Mouse (Mus musculus): Measurements from ENCODE around the gene Gm11037.
A peak's percentile ranks its signal among the peaks of the same experiment; 100 is the strongest.

Gene Gm11037

DNA sequence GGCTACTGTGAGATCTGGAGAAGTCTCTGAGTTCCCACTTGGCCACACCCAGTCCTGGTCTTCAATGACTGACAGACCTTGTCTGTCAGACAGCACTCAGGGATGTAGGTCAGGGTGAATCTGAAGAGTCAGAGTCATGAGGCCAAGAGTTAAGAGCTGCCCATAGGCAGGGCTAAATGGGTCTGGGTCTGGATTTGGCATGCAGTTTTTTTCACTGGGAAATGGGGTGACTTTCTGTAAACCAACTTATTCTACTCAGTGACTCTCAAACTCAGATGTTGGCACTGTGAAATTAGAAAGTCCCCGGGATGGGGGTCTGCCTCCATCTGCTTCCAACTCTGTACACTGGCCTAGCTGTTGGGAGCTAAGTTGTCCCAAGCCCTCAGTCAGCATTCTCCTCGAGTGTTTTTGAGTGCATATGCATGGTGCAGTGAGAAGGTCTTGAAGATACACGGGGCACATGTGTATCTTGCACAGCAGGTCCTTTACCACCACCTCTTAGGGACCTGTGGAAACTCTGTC, 4.6 kb upstream of the Gm11037 start:
- no peak for DNase-seq (ENCODE audit: low read depth, low spot score)

DNA sequence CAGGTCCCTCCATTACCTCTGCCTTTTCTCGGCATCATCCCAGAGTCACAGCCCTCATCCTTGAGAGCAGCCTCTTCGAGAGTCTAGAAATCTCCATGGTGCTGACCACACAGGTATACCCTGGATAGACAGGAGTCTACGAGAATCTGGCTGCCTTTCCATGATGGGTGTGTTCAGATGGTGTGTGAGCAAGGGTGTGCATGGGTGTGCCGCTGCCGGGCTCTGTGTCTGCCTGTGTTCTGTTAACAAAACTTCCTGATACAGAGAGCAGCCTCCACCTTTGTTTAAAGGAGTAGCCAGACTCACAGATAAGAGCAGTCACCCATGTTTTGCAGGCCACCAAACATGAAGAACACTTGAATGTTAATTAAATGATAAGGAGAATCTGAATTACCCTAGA, 3.5 kb upstream of the Gm11037 start:
- DNase-seq (ENCODE audit: low read depth, low spot score), result no peak

DNA sequence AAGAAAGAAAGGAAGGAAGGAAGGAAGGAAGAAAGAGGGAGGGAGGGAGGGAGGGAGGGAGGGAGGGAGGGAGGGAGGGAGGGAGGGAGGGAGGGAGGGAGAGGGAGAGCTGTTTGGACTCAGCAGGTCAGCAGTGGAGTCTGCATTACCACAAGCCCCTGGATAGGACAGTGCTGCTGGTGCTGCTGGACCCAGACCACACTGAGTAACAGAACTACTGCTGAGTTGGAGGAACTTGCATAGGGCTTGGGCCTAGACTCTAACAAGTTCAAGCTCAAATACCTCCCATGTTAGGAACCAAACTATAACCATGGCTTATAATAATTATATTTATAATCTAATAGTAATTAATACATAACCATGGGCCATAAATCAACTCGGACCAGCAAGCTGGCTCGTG, 2.4 kb upstream of the Gm11037 start:
- DNase-seq (ENCODE audit: low read depth, low spot score), result no peak

DNA sequence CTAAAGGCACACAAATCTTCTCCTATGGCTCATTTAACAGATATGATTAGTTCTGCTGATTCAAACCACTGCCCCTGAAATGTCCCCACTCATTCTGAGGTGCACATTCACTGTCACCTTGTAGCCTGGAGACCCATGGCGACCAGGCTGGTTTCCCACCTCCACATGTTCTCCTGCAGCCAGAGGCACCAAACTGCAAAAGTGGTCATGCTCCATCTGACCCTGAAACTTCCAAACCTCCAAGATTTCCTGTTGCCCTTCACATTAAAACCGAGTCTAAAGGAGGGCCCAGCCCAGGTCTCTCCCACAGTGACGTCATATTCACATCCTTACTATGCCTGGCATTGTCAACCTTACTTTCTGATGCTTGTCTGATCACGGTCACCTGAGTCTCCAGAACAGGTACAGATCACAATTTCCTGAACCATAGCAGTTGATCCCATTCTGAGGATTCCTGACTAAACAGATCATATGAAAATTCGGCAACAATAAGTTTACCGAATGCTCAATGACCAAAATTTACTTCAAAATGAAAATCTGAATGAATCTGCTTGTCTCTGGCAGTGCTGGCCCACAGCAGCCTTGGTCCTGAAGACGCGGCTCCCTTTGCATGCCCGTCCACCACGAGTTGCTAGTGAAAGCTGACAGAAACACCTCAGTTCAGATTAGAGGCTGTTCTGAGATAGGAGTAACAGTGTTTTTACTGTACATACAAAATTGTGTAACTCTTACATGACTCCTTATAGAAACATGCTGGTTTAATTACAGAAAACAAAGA, 997 bp upstream of the Gm11037 start:
- no peak for DNase-seq (ENCODE audit: low read depth, low spot score)

DNA sequence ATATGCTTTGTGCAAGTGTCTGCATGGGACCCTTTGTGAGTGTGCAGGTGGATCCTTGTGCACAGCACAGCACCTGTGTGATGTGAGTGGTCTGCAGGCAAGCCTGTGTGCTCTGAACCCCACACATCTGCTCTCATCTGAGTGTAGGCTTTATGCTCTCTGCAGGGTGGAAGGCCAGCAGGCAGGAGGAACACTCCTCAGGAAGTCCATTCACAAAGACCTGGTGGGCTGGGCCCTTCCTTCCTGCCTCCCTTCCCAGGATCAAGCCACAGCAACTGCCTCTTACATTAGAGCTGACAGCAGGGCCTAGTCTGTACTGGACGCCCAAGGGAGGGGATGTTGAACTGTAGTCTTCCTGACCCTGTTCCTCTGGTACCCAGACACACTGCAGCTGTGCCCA, 1.1 kb downstream of the Gm11037 start:
- DNase-seq (ENCODE audit: low read depth, low spot score), result no peak

DNA sequence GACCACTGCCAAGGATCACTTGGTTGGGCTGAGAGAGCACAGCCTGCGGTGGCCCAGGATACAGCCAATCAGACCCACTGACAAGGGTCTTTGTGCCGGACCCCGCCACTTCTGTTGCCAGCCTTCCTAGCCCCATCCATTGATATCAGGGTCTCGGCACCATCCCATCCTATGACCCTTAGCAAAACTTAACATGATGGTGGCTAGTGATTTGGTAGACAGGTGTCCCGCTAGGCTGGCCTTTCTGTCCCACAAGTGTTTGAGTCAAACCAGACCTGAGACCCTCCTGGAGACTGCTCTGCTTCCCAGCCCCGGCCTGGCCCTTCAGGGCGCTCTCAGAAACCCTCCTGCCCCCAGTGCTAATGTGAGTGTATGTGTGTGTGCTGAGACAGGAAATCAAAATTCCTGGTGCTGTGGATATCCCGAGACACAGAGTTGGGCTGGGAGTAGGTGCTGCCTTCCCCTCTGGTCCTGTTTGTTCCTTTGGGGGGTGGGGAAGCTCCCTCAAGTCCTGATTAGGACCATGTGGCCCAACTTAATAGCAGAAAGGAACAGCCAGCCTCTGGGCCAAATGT, 1.6 kb downstream of the Gm11037 start:
- DNase-seq (ENCODE audit: low read depth, low spot score), result no peak

DNA sequence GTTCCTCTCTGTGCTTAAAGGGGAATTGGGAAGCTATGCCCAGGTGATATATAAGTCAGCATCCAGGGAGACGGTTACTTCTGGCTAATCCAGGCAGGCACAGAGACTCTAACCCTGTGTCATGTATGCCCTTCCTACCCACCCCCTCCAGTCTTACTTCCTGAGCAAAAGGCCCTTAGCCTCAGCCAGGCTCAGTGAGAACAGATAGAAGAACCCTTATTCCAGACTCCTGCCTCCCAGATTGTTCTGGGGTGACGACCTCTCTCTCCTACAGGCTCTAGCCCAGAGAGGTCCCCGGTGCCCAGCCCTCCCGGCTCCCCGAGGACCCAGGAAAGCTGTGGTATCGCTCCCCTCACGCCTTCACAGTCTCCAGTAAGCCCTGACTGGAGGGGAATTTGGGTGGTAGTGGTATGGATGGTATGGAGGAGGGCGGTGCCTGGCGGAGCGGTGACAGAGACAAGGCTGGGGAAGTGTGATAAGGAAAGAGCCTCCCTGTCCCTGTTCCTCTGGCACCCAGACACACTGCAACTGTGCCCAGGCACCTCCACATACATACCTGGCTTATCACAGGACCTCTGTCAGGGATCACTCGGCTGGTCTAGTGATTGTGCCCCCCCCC, 2.3 kb downstream of the Gm11037 start:
- DNase-seq (ENCODE audit: low read depth, low spot score), result no peak

DNA sequence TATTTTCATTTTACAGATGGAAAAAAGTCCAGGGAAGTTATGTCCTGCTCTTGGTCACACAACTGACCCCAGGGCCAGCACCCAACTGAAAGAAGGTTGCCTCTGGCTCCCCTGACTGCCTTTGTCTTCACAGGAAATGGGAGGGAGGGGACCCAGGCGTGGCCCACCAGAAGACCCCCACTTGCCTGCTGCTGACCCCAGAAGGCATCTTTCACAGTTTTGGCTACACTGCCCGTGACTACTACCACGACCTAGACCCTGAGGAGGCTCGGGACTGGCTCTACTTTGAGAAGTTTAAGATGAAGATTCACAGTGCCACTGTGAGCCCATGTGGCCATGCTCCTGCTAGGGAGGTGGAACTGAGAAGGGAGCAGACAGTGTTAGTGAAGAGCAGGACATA, 5.0 kb downstream of the Gm11037 start:
- no peak for DNase-seq (ENCODE audit: low read depth, low spot score)

DNA sequence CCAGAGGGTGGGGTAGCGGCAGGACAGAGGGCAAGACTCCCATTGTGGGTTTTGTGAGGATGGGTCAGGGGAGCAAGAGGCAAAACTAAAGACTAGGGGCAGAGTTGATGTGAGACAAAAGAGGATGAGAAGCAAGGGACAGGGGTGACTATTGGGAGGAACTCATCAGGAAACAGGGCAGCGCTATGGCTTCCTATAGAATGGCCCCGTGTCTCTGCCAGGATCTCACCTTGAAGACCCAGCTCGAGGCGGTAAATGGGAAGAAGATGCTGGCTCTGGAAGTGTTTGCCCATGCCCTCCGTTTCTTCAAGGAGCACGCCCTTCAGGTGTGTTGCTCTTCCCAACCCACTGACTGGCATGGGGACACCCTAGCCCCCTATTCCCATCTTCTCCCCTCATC, 5.5 kb downstream of the Gm11037 start:
- DNase-seq (ENCODE audit: low read depth, low spot score), result no peak

DNA sequence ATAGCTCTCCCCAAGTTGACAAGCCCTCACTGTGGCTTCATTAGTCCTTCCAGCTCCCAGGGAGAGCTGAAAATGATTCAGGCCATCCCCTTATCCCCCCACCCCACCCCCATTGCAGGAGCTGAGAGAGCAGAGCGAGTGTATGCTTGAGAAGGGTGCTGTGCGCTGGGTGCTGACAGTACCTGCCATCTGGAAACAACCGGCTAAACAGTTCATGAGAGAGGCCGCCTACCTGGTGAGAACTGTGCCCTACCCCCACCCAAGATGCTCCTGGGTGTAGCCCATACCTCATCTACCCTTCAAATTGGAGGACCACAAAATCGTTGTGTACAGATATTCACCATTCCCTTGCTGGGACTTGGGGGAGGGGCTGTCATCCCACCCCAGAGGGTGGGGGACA, 6.0 kb downstream of the Gm11037 start:
- no peak for DNase-seq (ENCODE audit: low read depth, low spot score)

DNA sequence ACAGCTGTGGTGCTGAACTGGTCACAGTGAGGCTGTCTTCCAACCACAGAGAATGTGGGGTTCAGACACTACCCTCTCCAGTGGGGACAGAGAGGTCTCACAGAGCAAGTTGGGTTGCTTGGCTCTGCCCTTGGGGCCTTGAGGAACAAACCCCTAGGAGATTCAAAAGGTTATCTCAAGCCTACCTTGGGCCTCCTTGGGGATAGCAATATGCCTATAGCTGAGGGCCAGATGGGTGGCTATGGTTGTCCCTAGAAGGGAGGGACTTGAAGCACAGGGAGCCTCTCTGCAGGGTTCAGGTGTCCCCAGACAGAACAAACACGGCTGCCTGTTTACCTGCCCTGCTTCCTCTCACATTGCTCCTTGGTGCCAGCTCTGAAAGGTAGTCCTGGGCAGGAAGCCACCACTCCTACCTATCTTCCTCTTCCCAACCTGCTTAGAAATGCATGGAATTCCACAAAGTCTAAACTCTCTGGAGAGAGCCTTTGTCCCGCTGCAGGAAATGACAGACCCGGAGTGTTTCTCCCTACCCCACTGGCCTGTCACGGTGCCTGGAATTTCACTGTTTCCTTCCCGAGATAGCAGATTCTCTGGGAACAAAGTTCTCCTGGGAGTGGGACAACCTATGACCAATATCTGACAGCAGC, 6.7 kb downstream of the Gm11037 start:
- no peak for DNase-seq (ENCODE audit: low read depth, low spot score)

DNA sequence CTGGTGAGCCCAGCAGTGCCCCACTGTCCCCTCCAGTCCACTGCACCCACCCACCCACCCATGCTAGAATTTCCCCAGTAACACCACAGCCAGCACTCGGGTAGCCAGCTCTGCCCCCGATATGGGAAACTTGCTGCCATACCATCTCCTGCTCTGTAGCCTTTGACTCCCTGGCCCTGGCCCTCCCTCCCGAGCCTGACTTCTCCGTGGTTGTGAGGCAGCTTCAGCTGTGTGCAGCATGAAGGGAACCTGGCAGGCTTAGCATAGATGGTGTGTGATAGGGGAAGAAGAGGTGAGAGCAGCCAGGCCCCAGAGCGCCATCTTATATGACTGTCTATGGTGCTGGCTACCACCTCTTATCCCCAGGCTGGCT, 7.2 kb downstream of the Gm11037 start:
- DNase-seq (ENCODE audit: low read depth, low spot score), result no peak

DNA sequence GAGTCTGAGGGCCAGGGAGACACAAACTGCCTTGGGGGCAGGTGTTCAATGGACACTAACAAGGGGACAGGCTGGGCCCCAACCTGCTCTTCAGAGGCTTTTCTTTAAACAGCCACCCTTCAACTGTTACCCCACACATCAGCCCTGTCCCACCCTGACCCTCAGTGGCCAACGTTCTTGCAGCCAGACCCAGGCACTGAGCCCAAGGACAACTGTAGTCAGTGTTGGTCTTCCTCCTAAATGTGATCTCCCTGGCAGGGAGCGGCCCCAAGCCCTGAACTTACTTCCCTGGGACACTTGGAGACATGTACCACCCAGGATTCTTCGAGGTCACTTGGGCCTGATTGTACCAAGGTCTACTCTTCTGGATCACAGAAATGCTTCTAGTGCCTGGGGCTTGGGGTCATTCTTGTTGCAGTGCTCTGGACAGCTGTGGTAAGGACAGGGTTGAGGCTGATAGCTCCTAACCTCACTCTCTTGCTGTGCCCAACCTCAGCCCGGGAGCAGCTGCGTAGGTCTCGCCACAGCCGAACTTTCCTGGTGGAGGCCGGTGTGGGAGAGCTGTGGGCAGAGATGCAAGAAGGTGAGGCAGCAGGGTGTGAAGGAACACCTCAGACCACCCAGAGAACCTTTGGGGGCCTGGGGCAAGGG, 8.2 kb downstream of the Gm11037 start:
- DNase-seq (ENCODE audit: low read depth, low spot score), result no peak

DNA sequence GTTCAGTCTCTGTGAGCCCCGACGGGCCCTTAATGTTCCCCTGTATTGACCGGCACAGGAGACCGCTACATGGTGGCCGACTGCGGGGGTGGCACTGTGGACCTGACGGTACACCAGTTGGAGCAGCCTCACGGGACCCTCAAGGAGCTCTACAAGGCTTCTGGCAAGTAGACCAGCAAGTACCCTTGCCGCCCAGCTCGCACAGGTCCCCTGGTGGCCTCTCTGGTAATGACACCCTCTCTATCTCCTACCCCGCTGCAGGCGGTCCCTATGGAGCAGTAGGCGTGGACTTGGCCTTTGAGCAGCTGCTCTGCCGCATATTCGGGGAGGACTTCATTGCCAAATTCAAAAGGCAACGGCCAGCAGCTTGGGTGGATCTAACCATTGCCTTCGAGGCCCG, 9.3 kb downstream of the Gm11037 start:
- DNase-seq (ENCODE audit: low read depth, low spot score), result peak; percentile 63

DNA sequence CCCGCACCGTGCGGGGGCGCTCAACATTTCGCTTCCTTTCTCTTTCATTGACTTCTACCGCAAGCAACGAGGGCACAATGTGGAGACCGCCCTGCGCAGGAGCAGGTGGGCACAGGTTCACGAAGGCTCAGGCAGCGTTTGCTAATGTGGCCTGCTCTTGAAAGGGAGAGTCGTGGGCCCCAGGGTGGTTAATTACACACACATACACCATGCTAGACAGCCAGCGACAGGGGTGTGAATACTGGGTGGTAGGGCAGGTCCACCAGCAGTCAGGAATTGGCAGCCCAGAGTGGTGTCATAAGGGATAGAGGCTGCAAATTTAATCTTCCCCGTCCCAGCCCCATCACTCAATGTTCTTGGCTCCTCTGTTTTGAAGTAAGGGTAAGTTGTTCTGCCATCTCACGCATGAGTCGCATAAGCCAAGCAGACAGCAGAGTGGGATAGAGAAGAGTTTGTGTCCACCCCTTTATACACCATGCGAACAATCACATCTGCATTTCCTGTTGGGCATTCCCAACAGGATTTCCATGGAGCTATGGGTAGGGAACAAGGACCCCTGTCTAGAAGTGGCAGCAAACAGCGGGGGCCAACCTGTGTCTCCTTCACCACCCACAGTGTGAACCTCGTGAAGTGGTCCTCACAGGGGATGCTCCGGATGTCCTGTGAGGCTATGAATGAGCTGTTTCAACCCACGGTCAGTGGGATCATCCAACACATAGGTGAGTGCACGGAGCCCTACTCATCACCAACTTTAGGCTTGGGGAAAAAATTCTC, 9.9 kb downstream of the Gm11037 start:
- DNase-seq (ENCODE audit: low read depth, low spot score), result no peak

DNA sequence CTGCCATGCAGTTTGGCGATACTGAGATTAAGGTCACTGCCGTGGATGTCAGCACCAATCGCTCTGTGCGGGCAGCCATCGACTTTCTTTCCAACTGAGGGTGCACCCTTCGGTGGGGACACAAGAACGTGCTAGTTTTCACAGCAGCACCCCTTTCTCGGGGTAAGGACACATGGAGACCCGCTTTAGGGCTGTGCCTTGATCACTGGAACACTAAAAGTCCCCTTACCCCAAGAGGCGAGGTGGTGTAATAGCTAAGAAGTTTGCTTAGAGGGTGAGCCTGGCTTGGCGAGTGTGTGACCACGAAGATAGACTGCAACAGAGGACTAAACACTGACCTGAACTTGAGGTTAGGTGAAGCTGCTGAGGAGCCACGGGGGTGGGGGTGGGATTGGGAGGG, 11.8 kb downstream of the Gm11037 start:
- no peak for DNase-seq (ENCODE audit: low read depth, low spot score)

DNA sequence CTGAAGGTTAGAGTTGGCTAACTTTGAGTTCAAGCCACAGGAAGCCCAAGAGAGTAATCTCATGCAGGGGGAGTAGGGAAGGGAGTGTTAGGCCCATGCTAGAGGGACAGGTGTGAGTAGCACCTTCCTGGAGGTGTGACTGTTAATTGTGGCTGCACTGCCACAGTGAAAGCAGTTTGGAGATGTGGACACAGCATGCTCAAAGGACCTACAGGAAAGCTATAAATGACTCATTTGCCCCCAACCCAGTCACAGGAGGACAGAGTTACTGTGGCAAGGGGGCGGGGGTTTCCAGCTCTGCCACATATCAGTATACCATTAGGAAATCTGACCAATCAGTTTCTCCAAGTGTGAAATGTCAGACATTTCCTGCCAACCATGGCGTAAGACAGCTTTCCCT, 12.2 kb downstream of the Gm11037 start:
- no peak for DNase-seq (ENCODE audit: low read depth, low spot score)

DNA sequence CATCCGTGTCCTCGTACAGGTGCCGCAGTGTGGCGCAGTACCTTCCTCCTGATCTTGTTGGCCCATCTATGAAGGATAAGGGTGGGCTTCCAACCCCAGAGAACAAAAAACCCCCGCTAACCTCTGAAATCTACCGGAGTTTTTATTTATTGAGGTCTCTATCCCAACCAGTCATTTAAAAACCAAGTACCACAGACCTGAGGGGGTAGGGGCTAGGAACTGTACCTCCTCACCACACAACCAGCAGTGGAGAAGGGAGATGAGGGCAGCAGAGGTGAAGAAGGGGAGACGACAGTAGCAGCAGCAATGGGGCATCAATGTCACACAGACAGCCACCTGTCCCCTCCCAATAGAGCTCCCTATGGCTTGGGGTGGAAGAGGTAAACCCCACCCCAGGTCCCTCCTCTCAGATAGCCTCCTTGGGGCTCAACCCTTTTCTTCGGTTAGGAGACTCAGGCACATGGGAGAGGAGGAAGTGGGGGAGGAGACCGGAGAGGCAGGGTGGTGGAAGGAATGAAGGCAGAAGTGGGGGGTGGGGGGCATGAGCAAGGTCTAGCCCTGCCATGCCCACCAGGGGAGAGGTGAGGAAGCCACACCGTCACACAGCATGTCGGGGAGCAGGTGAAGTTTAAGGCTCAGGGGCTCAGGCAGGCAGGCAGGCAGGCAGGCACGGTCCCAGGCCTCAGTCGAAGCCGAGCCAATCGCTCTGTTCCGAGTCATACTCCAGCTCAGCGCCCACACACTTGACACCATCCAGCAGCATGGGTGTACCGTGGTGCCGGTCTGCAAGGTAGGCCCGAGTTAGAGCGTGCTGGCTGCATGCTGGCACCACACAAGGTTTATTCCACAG, 13.1 kb downstream of the Gm11037 start:
- no peak for DNase-seq (ENCODE audit: low read depth, low spot score)

DNA sequence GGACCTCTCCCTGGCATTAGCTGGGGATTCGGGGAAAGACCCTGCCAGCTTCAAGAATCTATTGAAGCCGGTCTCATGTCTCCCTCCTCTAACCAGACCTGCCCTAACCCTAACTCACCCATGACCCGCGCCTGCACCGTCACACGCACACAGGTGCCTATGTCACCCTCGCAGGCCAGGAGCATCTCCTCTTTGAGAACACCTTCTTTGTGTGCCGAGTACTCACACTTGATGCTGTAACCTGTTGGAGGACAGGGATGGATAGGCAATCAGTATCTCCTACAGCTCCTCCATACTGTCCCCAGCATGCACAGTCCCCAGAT, 13.7 kb downstream of the Gm11037 start:
- DNase-seq (ENCODE audit: low read depth, low spot score), result no peak

All from 3T3-L1 (cell line).